Mouse (Mus musculus): Measurements from ENCODE around the gene Il18. TPM values are rescaled to one million over a fixed set of nuclear protein-coding genes. Genes with fewer than 3 reads are reported as not detected.
A peak's percentile ranks its signal among the peaks of the same experiment; 100 is the strongest.
"Not testable (repeated sequence)": the region's sequence is repeated elsewhere in the genome, so short reads cannot be mapped to it uniquely, and the experiment has no call there.

The Il18 gene
- polyA plus RNA-seq, 1 experiment from 2014 or later: 13.6 TPM

- 65% methylated on average over 9 of the region's 9 CpGs for WGBS
- no peak for ATAC-seq (ENCODE audit: low FRiP score, low read depth)
- Histone ChIP-seq H3K4me3 (peak overlapping the region; percentile 99; the same call in 1 of the 2 replicates), H3K27me3 (replicated peaks) (no peaks in the 10 kb centered on the region), H3K9me3 (no peaks in the 10 kb centered on the region), H3K27ac (no peak overlapping the region), H3K36me3 (peaks cover 22% of the 10 kb centered on the region), H3K4me2 (replicated peaks) (peak overlapping the region; percentile 86), H3K9ac (no peak overlapping the region), H3K4me1 (peaks cover 13% of the 10 kb centered on the region)
These were observed 63.2 kb downstream of the Il18 start for GRCm38 (mm10) chr9:50617794-50618330.

- ATAC-seq (ENCODE audit: low FRiP score, low read depth); H3K4me3 ChIP-seq; H3K4me1 ChIP-seq; H3K4me2 ChIP-seq (replicated peaks); H3K27ac ChIP-seq; H3K27me3 ChIP-seq (replicated peaks); H3K9ac ChIP-seq; H3K9me3 ChIP-seq: not testable (repeated sequence)
- WGBS: 91% methylated on average over 6 of the region's 8 CpGs
- peaks cover 27% of the 10 kb centered on the region for H3K36me3 ChIP-seq
These were observed 76.3 kb downstream of the Il18 start for GRCm38 (mm10) chr9:50630903-50631302.

Other genes with a start within 250 kb of the Il18 start
- 122 and 131 TPM in 2 replicates for gene Rpl10-ps3, start 209.9 kb upstream of the Il18 start, polyA plus RNA-seq (2016; fragmentation: Nextera tagmentation; extraction: Ambion mirVana)
- gene Plet1, start 60.3 kb upstream of the Il18 start, polyA plus RNA-seq (2016; fragmentation: Nextera tagmentation; extraction: Ambion mirVana): 0.22 and 0.24 TPM in 2 replicates
- 98.8 and 101 TPM in 2 replicates for gene Pts, start 26.1 kb upstream of the Il18 start, polyA plus RNA-seq (2016; fragmentation: Nextera tagmentation; extraction: Ambion mirVana)
- gene Bco2, start 354 bp downstream of the Il18 start, polyA plus RNA-seq (2016; fragmentation: Nextera tagmentation; extraction: Ambion mirVana): 0.09 and 0.15 TPM in 2 replicates
- gene Tex12, start 6.5 kb downstream of the Il18 start, polyA plus RNA-seq (2016; fragmentation: Nextera tagmentation; extraction: Ambion mirVana): 0.19 and 0.20 TPM in 2 replicates
- gene Sdhd, start 49.0 kb downstream of the Il18 start, polyA plus RNA-seq (2016; fragmentation: Nextera tagmentation; extraction: Ambion mirVana): 213 and 215 TPM in 2 replicates
- 323 and 352 TPM in 2 replicates for gene Timm8b, start 49.1 kb downstream of the Il18 start, polyA plus RNA-seq (2016; fragmentation: Nextera tagmentation; extraction: Ambion mirVana)
- 5.8 and 8.5 TPM in 2 replicates for gene Pih1d2, start 62.5 kb downstream of the Il18 start, polyA plus RNA-seq (2016; fragmentation: Nextera tagmentation; extraction: Ambion mirVana)
- gene Nkapd1, start 62.6 kb downstream of the Il18 start, polyA plus RNA-seq (2016; fragmentation: Nextera tagmentation; extraction: Ambion mirVana): 30.2 and 30.4 TPM in 2 replicates
- gene Dlat, start 105.0 kb downstream of the Il18 start, polyA plus RNA-seq (2016; fragmentation: Nextera tagmentation; extraction: Ambion mirVana): 46.2 and 56.0 TPM in 2 replicates
- 29.2 and 29.9 TPM in 2 replicates for gene Dixdc1, start 184.7 kb downstream of the Il18 start, polyA plus RNA-seq (2016; fragmentation: Nextera tagmentation; extraction: Ambion mirVana)
- 0.95 and 1.5 TPM in 2 replicates for gene 2310030G06Rik, start 191.7 kb downstream of the Il18 start, polyA plus RNA-seq (2016; fragmentation: Nextera tagmentation; extraction: Ambion mirVana)
- 12.8 and 17.5 TPM in 2 replicates for gene Cryab, start 196.5 kb downstream of the Il18 start, polyA plus RNA-seq (2016; fragmentation: Nextera tagmentation; extraction: Ambion mirVana)
- 4.9 and 7.2 TPM in 2 replicates for gene Hspb2, start 197.5 kb downstream of the Il18 start, polyA plus RNA-seq (2016; fragmentation: Nextera tagmentation; extraction: Ambion mirVana)
- gene Fdxacb1, start 213.4 kb downstream of the Il18 start, polyA plus RNA-seq (2016; fragmentation: Nextera tagmentation; extraction: Ambion mirVana): 10.2 and 12.2 TPM in 2 replicates
- 45.6 and 48.3 TPM in 2 replicates for gene Alg9, start 220.2 kb downstream of the Il18 start, polyA plus RNA-seq (2016; fragmentation: Nextera tagmentation; extraction: Ambion mirVana)
- gene 1110032A03Rik, start 220.7 kb downstream of the Il18 start, polyA plus RNA-seq (2016; fragmentation: Nextera tagmentation; extraction: Ambion mirVana): 39.7 and 44.4 TPM in 2 replicates